Comparison of ENCODE assay signal across 7 mouse cellular contexts in genomic region chr1:109982064-109982808, GRCm38 (mm10). TPM values are rescaled to one million over a fixed set of nuclear protein-coding genes. Genes with fewer than 3 reads are reported as not detected.
A peak's percentile ranks its signal among the peaks of the same experiment; 100 is the strongest.
DNase-seq lines count a peak whose midpoint lies in the region; ATAC-seq and TF ChIP-seq lines count a peak whose summit lies in the region.

TSS of gene Cdh7 (plus strand) at chr1:109982431.

- TF ChIP-seq CTCF in E14TG2a.4 (conservative IDR thresholded peaks at IDR 0.05; ENCODE audit: low read length), result no peak
- TF ChIP-seq CTCF in layer of hippocampus, adult 2 months (conservative IDR thresholded peaks at IDR 0.05), result no peak

- H3K27ac ChIP-seq in embryonic facial prominence, embryonic 15.5 days (replicated peaks), result peak within 1 kb of the TSS; percentile 14; the same call in 1 of the 2 replicates
- peak within 1 kb of the TSS; percentile 75 for H3K27ac ChIP-seq in layer of hippocampus, adult 2 months
- no peak within 1 kb of the TSS for H3K27ac ChIP-seq in stomach, embryonic 16.5 days (ENCODE audit: low read length)

- peak; percentile 51; the same call in 1 of the 2 replicates for ATAC-seq in embryonic facial prominence, embryonic 15.5 days (ENCODE audit: insufficient number of reproducible peaks, low FRiP score, low TSS enrichment, low read depth)
- ATAC-seq in stomach, embryonic 16.5 days (ENCODE audit: insufficient read depth, low FRiP score), result no peak

- WGBS in embryonic facial prominence, embryonic 15.5 days, result under 1% methylated on average over 35 of the region's 35 CpGs
- under 1% methylated on average over 35 of the region's 35 CpGs for WGBS in stomach, embryonic 16.5 days

- peak; percentile 45 for DNase-seq in Muller cell, postnatal 12 days (ENCODE audit: inconsistent ontology term)
- DNase-seq in layer of hippocampus, adult 2 months (ENCODE audit: low spot score in 2 of 2), result peak; percentile 14 to 19
- DNase-seq in mesoderm, embryonic 11.5 days (ENCODE audit: low read depth, low spot score), result peak; percentile 62
- no peak for DNase-seq in urinary bladder, adult 2 months (ENCODE audit: low spot score)

- H3K27me3 ChIP-seq in E14TG2a.4 (ENCODE audit: insufficient read depth, low read length), result peaks cover 20% of the 10 kb centered on the region
- 0 out of 2 replicates have a peak, but pooled peaks cover 6% of the 10 kb centered on the region for H3K27me3 ChIP-seq in embryonic facial prominence, embryonic 15.5 days
- H3K27me3 ChIP-seq in stomach, embryonic 16.5 days (ENCODE audit: control insufficient read depth, insufficient read depth, low read length), result peaks cover 8% of the 10 kb centered on the region

- no peaks in the 10 kb centered on the region for H3K36me3 ChIP-seq in E14TG2a.4 (ENCODE audit: insufficient read depth, low read length)
- no peaks in the 10 kb centered on the region for H3K36me3 ChIP-seq in embryonic facial prominence, embryonic 15.5 days
- no peaks in the 10 kb centered on the region for H3K36me3 ChIP-seq in stomach, embryonic 16.5 days (ENCODE audit: control insufficient read depth, insufficient read depth, low read length)

- peak within 1 kb of the TSS; percentile 84 for H3K4me2 ChIP-seq in embryonic facial prominence, embryonic 15.5 days (replicated peaks)
- peak within 1 kb of the TSS; percentile 72 for H3K4me2 ChIP-seq in stomach, embryonic 16.5 days (ENCODE audit: low read depth, low read length)

- peak within 1 kb of the TSS; percentile 82 for H3K4me3 ChIP-seq in E14TG2a.4 (replicated peaks; ENCODE audit: low read length)
- peak within 1 kb of the TSS; percentile 61 for H3K4me3 ChIP-seq in embryonic facial prominence, embryonic 15.5 days (replicated peaks)
- H3K4me3 ChIP-seq in layer of hippocampus, adult 2 months, result peak within 1 kb of the TSS; percentile 65
- peak within 1 kb of the TSS; percentile 56 for H3K4me3 ChIP-seq in stomach, embryonic 16.5 days (replicated peaks; ENCODE audit: low read length)

- no peaks in the 10 kb centered on the region for H3K9me3 ChIP-seq in E14TG2a.4 (ENCODE audit: low read length)
- no peaks in the 10 kb centered on the region for H3K9me3 ChIP-seq in embryonic facial prominence, embryonic 15.5 days (replicated peaks)
- no peaks in the 10 kb centered on the region for H3K9me3 ChIP-seq in stomach, embryonic 16.5 days (replicated peaks; ENCODE audit: control insufficient read depth, low read length)

- peaks cover 12% of the 10 kb centered on the region for H3K4me1 ChIP-seq in E14TG2a.4 (replicated peaks; ENCODE audit: low read depth, low read length)
- H3K4me1 ChIP-seq in embryonic facial prominence, embryonic 15.5 days, result peaks cover 6% of the 10 kb centered on the region
- H3K4me1 ChIP-seq in stomach, embryonic 16.5 days (ENCODE audit: control insufficient read depth, insufficient read depth, low read length), result no peaks in the 10 kb centered on the region

- H3K9ac ChIP-seq in embryonic facial prominence, embryonic 15.5 days, result no peak within 1 kb of the TSS
- H3K9ac ChIP-seq in stomach, embryonic 16.5 days (ENCODE audit: low read length), result no peak within 1 kb of the TSS

RNA-seq across cellular contexts. Expression of gene Cdh7, which starts in this region (rescaled TPM):
- 5.7 and 7.6 TPM in 2 replicates for polyA plus RNA-seq in embryonic facial prominence, embryonic 15.5 days (2015; fragmentation: Nextera tagmentation; extraction: Ambion mirVana)
- total RNA-seq in layer of hippocampus, adult 2 months (2021), result 1 to 10 TPM; 5.9 to 6.9 TPM
- polyA plus RNA-seq in stomach, embryonic 16.5 days (2015; fragmentation: Nextera tagmentation; extraction: Ambion mirVana), result 0.39 and 0.50 TPM in 2 replicates
- not detected in 2 replicates for polyA plus RNA-seq in urinary bladder, adult 2 months (2012; rRNA removed)
